Mouse (Mus musculus) testis, adult 2 months (tissue): Measurements from ENCODE around the gene Tssk6. TPM values are rescaled to one million over a fixed set of nuclear protein-coding genes. Genes with fewer than 3 reads are reported as not detected.
A peak's percentile ranks its signal among the peaks of the same experiment; 100 is the strongest.

ENCODE experiments used
- H3K27ac ChIP-seq: fragments of 200-500 bp; 2 replicates; pipeline ENCODE4 v1.5.1; 2012; ENCODE audit warnings: low read depth, low read length; ENCODE audit not compliant: control insufficient read depth, insufficient read depth
- H3K27me3 ChIP-seq: fragments of 200-500 bp; 2 replicates; pipeline ENCODE4 v1.6.1; 2012; ENCODE audit warnings: mild to moderate bottlenecking, low read length, moderate library complexity; ENCODE audit not compliant: control insufficient read depth, insufficient read depth
- H3K36me3 ChIP-seq: fragments of 200-500 bp; 2 replicates; pipeline ENCODE4 v1.6.1; 2012; ENCODE audit warnings: mild to moderate bottlenecking, low read length; ENCODE audit not compliant: control insufficient read depth, insufficient read depth
- H3K4me1 ChIP-seq: fragments of 200-500 bp; 2 replicates; pipeline ENCODE4 v1.6.1; 2012; ENCODE audit warnings: low read length; ENCODE audit not compliant: control insufficient read depth, insufficient read depth
- H3K4me3 ChIP-seq: fragments of 200-500 bp; 2 replicates; pipeline ENCODE4 v1.5.1; 2012; ENCODE audit warnings: low read depth, mild to moderate bottlenecking, low read length, moderate library complexity, mixed read lengths; ENCODE audit not compliant: control insufficient read depth
- CTCF ChIP-seq: fragments of 200-500 bp; IDR thresholded peaks from 2 replicates; pipeline ENCODE4 v1.5.1; 2012; ENCODE audit warnings: low read depth, mild to moderate bottlenecking, inconsistent platforms, low read length, moderate library complexity; ENCODE audit not compliant: control insufficient read depth, insufficient read depth, insufficient replicate concordance
- POLR2A ChIP-seq: fragments of 200-500 bp; IDR thresholded peaks from 2 replicates; pipeline ENCODE4 v1.6.1; 2012; ENCODE audit warnings: low read depth, mild to moderate bottlenecking, inconsistent platforms, low read length, moderate library complexity; ENCODE audit not compliant: control insufficient read depth
- polyA plus RNA-seq: library from polyadenylated mRNA; depleted of rRNA; stranded (reverse); fragments of >200 nt; gene quantifications from 2 replicates; pipeline ENCODE4 v1.2.3, GENCODE M21; 2012

The Tssk6 gene
- polyA plus RNA-seq, 1 experiment: 844 TPM

DNA sequence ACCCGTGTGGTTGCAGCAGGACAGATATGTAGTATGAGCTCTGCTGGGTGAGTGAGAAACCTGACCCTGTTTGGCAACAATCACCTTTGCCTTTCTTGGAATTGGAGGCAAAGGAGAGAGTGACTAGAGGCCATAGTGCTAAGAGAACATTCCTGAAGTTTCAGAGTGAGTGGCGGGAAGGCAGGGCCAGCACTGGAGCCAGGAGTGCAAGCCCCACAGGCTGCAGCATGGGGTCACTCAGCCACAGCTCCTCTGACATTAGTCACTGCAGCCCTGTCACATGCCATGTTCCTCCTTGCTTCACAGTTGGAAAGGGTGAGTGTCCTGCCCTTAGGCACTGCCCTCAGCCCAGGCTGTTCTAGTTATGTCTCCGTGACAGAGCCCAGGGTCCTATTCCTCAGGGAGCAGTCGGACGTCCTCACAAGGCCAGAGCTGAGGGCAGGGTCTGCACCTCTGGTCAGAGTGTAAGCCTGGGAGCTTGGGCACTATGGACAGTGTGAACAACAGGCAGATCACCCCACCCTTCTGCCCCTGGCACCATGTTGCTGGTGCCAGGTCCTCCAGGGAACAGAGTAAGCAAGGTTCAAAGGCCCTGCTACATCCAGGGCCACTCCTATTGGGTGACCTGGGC lies 34.2 kb upstream of the Tssk6 start:
- no peaks in the 10 kb centered on the region for H3K36me3 ChIP-seq
- no peaks in the 10 kb centered on the region for H3K4me1 ChIP-seq
- H3K4me3 ChIP-seq: no peak overlapping the region
- no peak overlapping the region for H3K27ac ChIP-seq
- no peak for TF ChIP-seq POLR2A
- TF ChIP-seq CTCF: no peak
- H3K27me3 ChIP-seq: no peaks in the 10 kb centered on the region

DNA sequence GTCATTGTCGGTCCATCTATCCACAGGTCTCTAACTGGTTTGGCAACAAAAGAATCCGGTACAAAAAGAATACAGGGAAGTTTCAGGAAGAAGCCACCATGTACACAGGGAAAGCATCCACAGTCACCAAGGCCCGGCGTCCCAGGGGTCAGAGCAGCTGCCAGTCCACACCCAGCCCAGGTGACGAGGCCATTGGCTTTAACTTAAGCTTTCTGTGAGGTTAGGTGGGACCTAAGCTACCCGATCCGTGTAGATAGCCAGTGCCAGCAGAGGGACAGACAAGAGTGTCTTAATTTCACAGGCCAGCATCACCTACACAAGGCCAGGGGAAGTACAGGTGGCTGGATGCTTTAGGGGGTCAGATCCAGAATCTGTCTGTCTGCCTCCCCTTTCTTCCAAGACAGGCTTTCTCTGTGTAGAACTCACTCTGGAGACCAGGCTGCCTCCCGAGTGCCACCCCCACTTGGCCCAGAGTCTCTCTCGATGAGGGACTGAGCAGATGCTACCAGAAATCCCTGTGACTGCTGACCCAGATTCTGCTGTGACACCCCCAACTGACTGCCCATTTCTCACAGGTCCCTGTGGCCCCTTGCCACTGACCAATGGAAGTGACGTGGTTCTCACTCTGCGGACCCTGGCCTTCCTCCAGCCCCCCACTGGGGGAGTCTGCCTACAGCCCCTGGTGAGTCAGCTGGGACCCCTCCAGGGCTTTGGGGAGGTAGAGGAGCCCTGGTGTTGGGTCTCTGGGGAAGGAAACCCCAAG lies 31.8 kb upstream of the Tssk6 start:
- H3K4me3 ChIP-seq: no peak overlapping the region
- no peak for TF ChIP-seq POLR2A
- no peak for TF ChIP-seq CTCF
- no peaks in the 10 kb centered on the region for H3K4me1 ChIP-seq
- no peak overlapping the region for H3K27ac ChIP-seq
- H3K27me3 ChIP-seq: no peaks in the 10 kb centered on the region
- no peaks in the 10 kb centered on the region for H3K36me3 ChIP-seq

DNA sequence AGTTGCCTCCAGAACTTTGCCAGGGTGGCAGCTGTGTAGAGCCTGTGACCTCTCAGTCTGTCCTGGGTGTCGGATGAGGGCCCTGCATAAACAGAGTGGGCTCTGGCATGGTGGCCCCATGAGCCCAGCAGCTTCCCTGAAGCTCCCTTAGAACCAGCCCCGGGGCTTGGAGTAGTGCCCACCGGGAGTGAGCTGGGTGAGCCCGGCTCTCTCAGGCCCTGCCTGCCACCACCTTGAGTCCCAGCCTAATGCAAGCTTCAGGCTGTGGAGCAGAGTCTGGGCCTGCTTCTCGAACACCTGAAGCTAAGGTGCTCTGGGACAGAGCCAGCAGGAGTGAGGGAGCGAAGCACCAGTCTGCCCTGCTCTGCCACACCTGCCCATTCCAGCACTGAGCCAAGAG lies 31.1 kb upstream of the Tssk6 start:
- no peak overlapping the region for H3K4me3 ChIP-seq
- no peak overlapping the region for H3K27ac ChIP-seq
- no peaks in the 10 kb centered on the region for H3K36me3 ChIP-seq
- H3K27me3 ChIP-seq: no peaks in the 10 kb centered on the region
- no peak for TF ChIP-seq POLR2A
- no peak for TF ChIP-seq CTCF
- no peaks in the 10 kb centered on the region for H3K4me1 ChIP-seq

- Histone ChIP-seq H3K4me3 (no peak overlapping the region), H3K27me3 (no peaks in the 10 kb centered on the region), H3K27ac (no peak overlapping the region), H3K4me1 (no peaks in the 10 kb centered on the region), H3K36me3 (no peaks in the 10 kb centered on the region)
- TF ChIP-seq CTCF (peak; percentile 39; the same call in 1 of the 2 replicates), POLR2A (no peak)
Observed at GRCm38 (mm10) chr8:69874155-69874554, 27.8 kb upstream of the Tssk6 start.

DNA sequence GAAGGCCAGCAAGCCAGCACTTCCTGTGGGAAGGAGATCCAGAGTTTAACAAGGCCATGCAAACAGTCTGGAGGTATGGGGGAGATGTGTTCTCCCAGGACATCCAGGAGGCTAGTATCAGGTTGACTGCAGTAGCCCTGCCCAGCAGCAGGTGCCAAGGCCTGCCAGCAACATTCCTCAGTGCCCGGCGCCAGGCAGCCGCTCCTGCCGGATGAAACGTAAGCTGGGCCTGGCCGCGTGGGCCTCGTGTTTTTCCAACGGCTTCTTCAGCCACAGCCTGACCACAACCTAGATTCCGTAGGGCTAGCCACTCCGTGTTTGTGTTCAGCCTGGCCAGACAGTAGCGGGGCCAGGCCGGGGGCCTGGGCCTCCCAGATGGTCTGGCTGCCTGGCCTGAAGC lies 27.3 kb upstream of the Tssk6 start:
- TF ChIP-seq POLR2A (no peak), CTCF (no peak)
- no peak overlapping the region for H3K27ac ChIP-seq
- no peaks in the 10 kb centered on the region for H3K4me1 ChIP-seq
- no peaks in the 10 kb centered on the region for H3K36me3 ChIP-seq
- H3K4me3 ChIP-seq: no peak overlapping the region
- no peaks in the 10 kb centered on the region for H3K27me3 ChIP-seq

GRCm38 (mm10) chr8:69876097-69876496 lies 25.9 kb upstream of the Tssk6 start:
- no peaks in the 10 kb centered on the region for H3K36me3 ChIP-seq
- H3K27ac ChIP-seq: no peak overlapping the region
- H3K4me1 ChIP-seq: peaks cover 7% of the 10 kb centered on the region
- TF ChIP-seq CTCF (no peak), POLR2A (no peak)
- H3K4me3 ChIP-seq: no peak overlapping the region
- no peaks in the 10 kb centered on the region for H3K27me3 ChIP-seq

DNA sequence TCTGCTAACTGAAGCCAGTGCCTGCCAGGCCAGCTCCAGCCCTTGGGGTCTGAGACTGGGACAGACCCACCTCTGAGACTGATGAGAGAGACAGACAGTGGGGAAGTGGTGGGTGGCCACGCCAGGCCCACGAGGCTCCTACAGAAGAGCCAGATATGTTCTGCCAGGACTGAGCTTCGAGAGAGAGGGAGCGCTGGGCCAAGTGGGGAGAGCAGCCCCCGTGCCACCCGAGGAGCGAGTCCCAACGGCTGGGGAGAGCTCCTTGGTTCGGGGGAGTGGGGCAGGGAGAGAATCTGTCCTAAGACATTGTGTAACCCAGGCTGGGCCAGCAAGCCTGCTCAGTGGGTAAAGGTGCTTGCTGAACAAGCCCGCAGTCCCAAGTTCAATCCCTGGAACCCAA lies 25.0 kb upstream of the Tssk6 start:
- H3K27me3 ChIP-seq: no peaks in the 10 kb centered on the region
- H3K4me1 ChIP-seq: peaks cover 15% of the 10 kb centered on the region
- H3K36me3 ChIP-seq: no peaks in the 10 kb centered on the region
- TF ChIP-seq POLR2A: no peak
- no peak for TF ChIP-seq CTCF
- no peak overlapping the region for H3K27ac ChIP-seq
- H3K4me3 ChIP-seq: no peak overlapping the region
